Comparison of ENCODE assay signal across 25 mouse cellular contexts in genomic region chr13:91187378-91188234, GRCm38 (mm10). TPM values are rescaled to one million over a fixed set of nuclear protein-coding genes. Genes with fewer than 3 reads are reported as not detected.
DNase-seq lines count a peak whose midpoint lies in the region; ATAC-seq and TF ChIP-seq lines count a peak whose summit lies in the region.
"Had no signal": no experiment of that assay in that cellular context is flagged by ENCODE, and none has a peak within 500 bp of the region (broad histone marks: within the 10 kb centered on the region; RNA-seq: fewer than 3 reads in every experiment).

No protein-coding gene starts in this region.

- intact Hi-C loops in heart, postnatal 25 days (cut with DNase I): no loop called here

- no peaks in the 10 kb centered on the region for H3K36me3 ChIP-seq in limb, embryonic 11.5 days (ENCODE audit: control insufficient read depth, insufficient read depth, low read length)
- H3K36me3 ChIP-seq in limb, embryonic 14.5 days (ENCODE audit: control insufficient read depth, insufficient read depth, low read length): no peaks in the 10 kb centered on the region
- H3K36me3 ChIP-seq in hindbrain, embryonic 12.5 days: no peaks in the 10 kb centered on the region
- H3K36me3 ChIP-seq: embryonic facial prominence, embryonic 12.5 days; embryonic facial prominence, embryonic 15.5 days; heart, embryonic 12.5 days; heart, embryonic 15.5 days; hindbrain, embryonic 15.5 days; intestine, embryonic 15.5 days had no signal

- peaks cover 5% of the 10 kb centered on the region; the same call in 1 of the 2 replicates for H3K4me1 ChIP-seq in limb, embryonic 11.5 days (ENCODE audit: control insufficient read depth, insufficient read depth, low read length)
- H3K4me1 ChIP-seq in limb, embryonic 14.5 days (ENCODE audit: control insufficient read depth, insufficient read depth, low read length): peaks cover 11% of the 10 kb centered on the region
- H3K4me1 ChIP-seq in hindbrain, embryonic 12.5 days: no peaks in the 10 kb centered on the region
- H3K4me1 ChIP-seq: embryonic facial prominence, embryonic 12.5 days; embryonic facial prominence, embryonic 15.5 days; heart, embryonic 15.5 days; hindbrain, embryonic 15.5 days; intestine, embryonic 15.5 days had no signal

- ATAC-seq in limb, embryonic 11.5 days (ENCODE audit: insufficient number of reproducible peaks, low FRiP score, low TSS enrichment, low read depth): peak; percentile 78
- peak; percentile 72; the same call in 1 of the 2 replicates for ATAC-seq in limb, embryonic 14.5 days (ENCODE audit: low FRiP score, low read depth)
- ATAC-seq in hindbrain, embryonic 12.5 days (ENCODE audit: low FRiP score): no peak
- ATAC-seq: forebrain, embryonic 14.5 days; intestine, embryonic 15.5 days had no signal

- WGBS in limb, embryonic 11.5 days: 16% methylated on average over 13 of the region's 13 CpGs
- WGBS in limb, embryonic 14.5 days: 29% methylated on average over 13 of the region's 13 CpGs
- 91% methylated on average over 13 of the region's 13 CpGs for WGBS in hindbrain, embryonic 12.5 days

- no peak overlapping the region for H3K4me3 ChIP-seq in limb, embryonic 11.5 days (ENCODE audit: low read depth, low read length)
- H3K4me3 ChIP-seq in limb, embryonic 14.5 days (replicated peaks; ENCODE audit: low read length): no peak overlapping the region
- no peak overlapping the region for H3K4me3 ChIP-seq in hindbrain, embryonic 12.5 days
- H3K4me3 ChIP-seq: embryonic facial prominence, embryonic 12.5 days; embryonic facial prominence, embryonic 15.5 days; heart, embryonic 12.5 days; heart, embryonic 15.5 days; hindbrain, embryonic 15.5 days; intestine, embryonic 15.5 days had no signal

- DNase-seq in heart, adult 11 months: peak; percentile 65
- no peak for DNase-seq in heart, postnatal 25 days (ENCODE audit: low spot score)
- peak; percentile 53 for DNase-seq in limb, embryonic 11.5 days (ENCODE audit: low spot score)
- DNase-seq in limb, embryonic 14.5 days (ENCODE audit: low spot score): peak; percentile 45
- DNase-seq in adrenal gland, postnatal 36 days: no peak
- no peak for DNase-seq in lung, adult 18-20 months
- DNase-seq: adrenal gland, adult 2 months; adrenal gland, postnatal 14 days; B cell, adult 2 months; cerebellum, adult 11-12 months; cerebellum, adult 8-10 months; cerebellum, postnatal 10 days; cerebellum, postnatal 36 days; gastrocnemius, postnatal 10 days; heart, adult 18-20 months; heart, postnatal 10 days; heart, postnatal 4 days had no signal

- H3K27ac ChIP-seq in limb, embryonic 11.5 days (replicated peaks; ENCODE audit: low read depth, low read length): peak overlapping the region; percentile 76
- H3K27ac ChIP-seq in limb, embryonic 14.5 days (replicated peaks; ENCODE audit: low read depth, low read length): peak overlapping the region; percentile 68
- H3K27ac ChIP-seq in hindbrain, embryonic 12.5 days: no peak overlapping the region
- H3K27ac ChIP-seq: embryonic facial prominence, embryonic 12.5 days; embryonic facial prominence, embryonic 15.5 days; heart, embryonic 15.5 days; hindbrain, embryonic 15.5 days; intestine, embryonic 15.5 days had no signal

- no peaks in the 10 kb centered on the region for H3K9me3 ChIP-seq in limb, embryonic 11.5 days (ENCODE audit: control insufficient read depth, low read length)
- H3K9me3 ChIP-seq in limb, embryonic 14.5 days (ENCODE audit: control insufficient read depth, low read length): no peaks in the 10 kb centered on the region
- no peaks in the 10 kb centered on the region for H3K9me3 ChIP-seq in hindbrain, embryonic 12.5 days (replicated peaks)
- H3K9me3 ChIP-seq: embryonic facial prominence, embryonic 12.5 days; embryonic facial prominence, embryonic 15.5 days; heart, embryonic 12.5 days; heart, embryonic 15.5 days; hindbrain, embryonic 15.5 days; intestine, embryonic 15.5 days had no signal

- TF ChIP-seq POLR2A in limb, embryonic 14.5 days (IDR thresholded peaks at IDR 0.05; ENCODE audit: borderline replicate concordance, extremely low read depth, insufficient read depth, insufficient read length): no peak

- H3K9ac ChIP-seq in limb, embryonic 11.5 days (ENCODE audit: low read length): no peak overlapping the region
- H3K9ac ChIP-seq in limb, embryonic 14.5 days (ENCODE audit: low read depth, low read length, severe bottlenecking): no peak overlapping the region
- no peak overlapping the region for H3K9ac ChIP-seq in hindbrain, embryonic 12.5 days
- H3K9ac ChIP-seq: embryonic facial prominence, embryonic 12.5 days; embryonic facial prominence, embryonic 15.5 days; heart, embryonic 12.5 days; heart, embryonic 15.5 days; hindbrain, embryonic 15.5 days; intestine, embryonic 15.5 days had no signal

- no peaks in the 10 kb centered on the region for H3K27me3 ChIP-seq in limb, embryonic 11.5 days (ENCODE audit: control insufficient read depth, insufficient read depth, low read length)
- no peaks in the 10 kb centered on the region for H3K27me3 ChIP-seq in limb, embryonic 14.5 days (ENCODE audit: control insufficient read depth, insufficient read depth, low read length)
- no peaks in the 10 kb centered on the region for H3K27me3 ChIP-seq in hindbrain, embryonic 12.5 days
- H3K27me3 ChIP-seq: embryonic facial prominence, embryonic 12.5 days; embryonic facial prominence, embryonic 15.5 days; heart, embryonic 12.5 days; heart, embryonic 15.5 days; hindbrain, embryonic 15.5 days; intestine, embryonic 15.5 days had no signal

- no peak overlapping the region for H3K4me2 ChIP-seq in limb, embryonic 11.5 days (ENCODE audit: low read depth, severe bottlenecking)
- H3K4me2 ChIP-seq in limb, embryonic 14.5 days (replicated peaks; ENCODE audit: low read depth, low read length, severe bottlenecking): no peak overlapping the region
- no peak overlapping the region for H3K4me2 ChIP-seq in hindbrain, embryonic 12.5 days (replicated peaks)
- H3K4me2 ChIP-seq: embryonic facial prominence, embryonic 12.5 days; embryonic facial prominence, embryonic 15.5 days; heart, embryonic 12.5 days; heart, embryonic 15.5 days; hindbrain, embryonic 15.5 days; intestine, embryonic 15.5 days had no signal

RNA-seq across cellular contexts. Expression of gene Atg10, which starts 36.2 kb away (rescaled TPM):
- total RNA-seq in heart, postnatal 25 days (2021): 10 to 100 TPM; 24.1 to 25.1 TPM
- polyA plus RNA-seq in limb, embryonic 11.5 days (2014; fragmentation: Nextera tagmentation; extraction: Ambion mirVana): 11.4 and 13.6 TPM in 2 replicates
- 4.0 and 5.4 TPM in 2 replicates for polyA plus RNA-seq in limb, embryonic 14.5 days (2012; rRNA removed)
- 18.3 and 19.4 TPM in 2 replicates for polyA plus RNA-seq in limb, embryonic 14.5 days (2014; fragmentation: Nextera tagmentation; extraction: Ambion mirVana)
- 10 to 100 TPM; 15.2 to 22.1 TPM for total RNA-seq in adrenal gland, postnatal 36 days (2021)
- 17.0 and 17.5 TPM in 2 replicates for polyA plus RNA-seq in hindbrain, embryonic 12.5 days (2016; fragmentation: Nextera tagmentation; extraction: Ambion mirVana)

Comparison
In these comparisons a context has a peak if more than half of its experiments do, and no peak if none do; other contexts are left out.
1. DNase-seq: peak in heart, adult 11 months (single experiment), limb, embryonic 11.5 days (single experiment) and limb, embryonic 14.5 days (single experiment); none in heart, postnatal 25 days (single experiment), adrenal gland, postnatal 36 days (0 of 2) and lung, adult 18-20 months (0 of 2).